Mouse (Mus musculus) heart, adult 2 months (tissue): ENCODE data around the gene Spg11.

Experiments
- CTCF ChIP-seq: fragments of 200-600 bp; IDR thresholded peaks from 2 replicates; pipeline ENCODE4 v1.8.1; 2022; ENCODE audit warnings: antibody characterized with exemption, mild to moderate bottlenecking, moderate library complexity
- EP300 ChIP-seq: fragments of 200-500 bp; IDR thresholded peaks from 2 replicates; pipeline ENCODE4 v1.6.1; 2011; ENCODE audit warnings: low read depth, low read length, control low read depth; ENCODE audit not compliant: insufficient read depth
- POLR2A ChIP-seq: fragments of 200-500 bp; IDR thresholded peaks from 2 replicates; pipeline ENCODE4 v1.6.1; 2011; ENCODE audit warnings: mild to moderate bottlenecking, low read depth, low read length, control low read depth; ENCODE audit not compliant: insufficient read depth

GRCm38 (mm10) chr2:122117961-122118958 is at the start of gene Spg11:
- TF ChIP-seq CTCF (no peak), POLR2A (peak; percentile 95), EP300 (peak; percentile 83; the same call in 1 of the 2 replicates)
